Mouse (Mus musculus): ENCODE measurements at regions not wholly inside any gene's neighbourhood (a gene's known extent, or its start where the extent isn't known, plus 50 kb on each side); places are given as distances from the start of the nearest gene placed in this dataset.

GRCm38 (mm10) chr2:123486681-123487080, 603.1 kb upstream of the Sema6d start:
- no peak for DNase-seq

GRCm38 (mm10) chr2:123506162-123506561, 583.6 kb upstream of the Sema6d start:
- no peak for DNase-seq

GRCm38 (mm10) chr2:123507095-123507494, 582.7 kb upstream of the Sema6d start:
- no peak for DNase-seq

GRCm38 (mm10) chr2:123528915-123529314, 560.9 kb upstream of the Sema6d start:
- DNase-seq, result no peak

- peak in 1 of 2 experiments; percentile 2 for DNase-seq
Observed at GRCm38 (mm10) chr2:123532946-123533791, 556.6 kb upstream of the Sema6d start.

- DNase-seq, result no peak
Observed at GRCm38 (mm10) chr2:123551249-123551850, 538.4 kb upstream of the Sema6d start.

- no peak for DNase-seq
Observed at GRCm38 (mm10) chr2:123558123-123558650, 531.6 kb upstream of the Sema6d start.

Data from cerebellum, postnatal 36 days (tissue).